Comparison of ENCODE assay signal across 22 mouse cellular contexts in genomic region chr12:98528635-98529034, GRCm38 (mm10). TPM values are rescaled to one million over a fixed set of nuclear protein-coding genes. Genes with fewer than 3 reads are reported as not detected.
DNase-seq lines count a peak whose midpoint lies in the region; ATAC-seq and TF ChIP-seq lines count a peak whose summit lies in the region.
"Had no signal": no experiment of that assay in that cellular context is flagged by ENCODE, and none has a peak within 500 bp of the region (broad histone marks: within the 10 kb centered on the region; RNA-seq: fewer than 3 reads in every experiment).

No protein-coding gene starts in this region.

- no peak overlapping the region for H3K4me2 ChIP-seq in intestine, embryonic 15.5 days (replicated peaks)
- H3K4me2 ChIP-seq in intestine, postnatal 0 days (replicated peaks; ENCODE audit: low read depth), result no peak overlapping the region
- no peak overlapping the region for H3K4me2 ChIP-seq in forebrain, embryonic 12.5 days
- H3K4me2 ChIP-seq: heart, embryonic 15.5 days had no signal

- H3K4me3 ChIP-seq in intestine, embryonic 15.5 days (replicated peaks), result no peak overlapping the region
- H3K4me3 ChIP-seq in intestine, postnatal 0 days (ENCODE audit: low read depth, low read length), result no peak overlapping the region
- no peak overlapping the region for H3K4me3 ChIP-seq in forebrain, embryonic 12.5 days (replicated peaks)
- H3K4me3 ChIP-seq: embryonic facial prominence, embryonic 10.5 days; gastrocnemius, adult 2 months; heart, embryonic 15.5 days; hindbrain, embryonic 10.5 days had no signal

- no peak for TF ChIP-seq CTCF in intestine, postnatal 0 days (IDR thresholded peaks at IDR 0.05; ENCODE audit: low read depth)

- peak; percentile 10 for DNase-seq in cerebellum, adult 11-12 months
- DNase-seq in cerebellum, postnatal 14 days, result no peak
- DNase-seq in large intestine, adult 2 months (ENCODE audit: low read depth, low spot score), result peak; percentile 7
- no peak for DNase-seq in right cerebral cortex, postnatal 10 days (ENCODE audit: low spot score in 2 of 2)
- DNase-seq: adrenal gland, postnatal 10 days; B cell, adult 2 months; cerebellum, adult 11 months; cerebellum, adult 9-10 months; cerebellum, postnatal 36 days; gastrocnemius, adult 2 months; gastrocnemius, postnatal 25 days; heart, postnatal 14 days had no signal

- no peaks in the 10 kb centered on the region for H3K9me3 ChIP-seq in intestine, embryonic 15.5 days
- no peaks in the 10 kb centered on the region for H3K9me3 ChIP-seq in intestine, postnatal 0 days (ENCODE audit: control insufficient read depth)
- peaks cover 16% of the 10 kb centered on the region; the same call in 1 of the 2 replicates for H3K9me3 ChIP-seq in forebrain, embryonic 12.5 days
- H3K9me3 ChIP-seq: embryonic facial prominence, embryonic 10.5 days; heart, embryonic 15.5 days had no signal

- H3K9ac ChIP-seq in intestine, embryonic 15.5 days, result no peak overlapping the region
- H3K9ac ChIP-seq in intestine, postnatal 0 days (ENCODE audit: low read depth, low read length), result no peak overlapping the region
- no peak overlapping the region for H3K9ac ChIP-seq in forebrain, embryonic 12.5 days
- H3K9ac ChIP-seq: heart, embryonic 15.5 days had no signal

- H3K27me3 ChIP-seq in intestine, embryonic 15.5 days (replicated peaks), result no peaks in the 10 kb centered on the region
- no peaks in the 10 kb centered on the region for H3K27me3 ChIP-seq in intestine, postnatal 0 days (replicated peaks; ENCODE audit: control insufficient read depth, insufficient read depth, low read length)
- H3K27me3 ChIP-seq in forebrain, embryonic 12.5 days, result no peaks in the 10 kb centered on the region
- H3K27me3 ChIP-seq: heart, embryonic 15.5 days had no signal

- no peak overlapping the region for H3K27ac ChIP-seq in intestine, embryonic 15.5 days
- H3K27ac ChIP-seq in intestine, postnatal 0 days (ENCODE audit: low read depth, low read length), result no peak overlapping the region
- H3K27ac ChIP-seq in forebrain, embryonic 12.5 days, result no peak overlapping the region
- H3K27ac ChIP-seq: embryonic facial prominence, embryonic 10.5 days; gastrocnemius, adult 2 months; heart, embryonic 15.5 days; hindbrain, embryonic 10.5 days had no signal

- 85% methylated on average over 8 of the region's 8 CpGs for WGBS in intestine, embryonic 15.5 days
- 70% methylated on average over 8 of the region's 8 CpGs for WGBS in intestine, postnatal 0 days
- WGBS in large intestine, adult 2 months, result 60% methylated on average over 8 of the region's 8 CpGs
- WGBS in forebrain, embryonic 12.5 days, result 94% methylated on average over 8 of the region's 8 CpGs

- H3K4me1 ChIP-seq in intestine, embryonic 15.5 days (replicated peaks), result no peaks in the 10 kb centered on the region
- H3K4me1 ChIP-seq in intestine, postnatal 0 days (replicated peaks; ENCODE audit: control insufficient read depth, insufficient read depth, low read length), result no peaks in the 10 kb centered on the region
- H3K4me1 ChIP-seq in forebrain, embryonic 12.5 days, result peaks cover 30% of the 10 kb centered on the region
- H3K4me1 ChIP-seq: heart, embryonic 15.5 days had no signal

- peak; percentile 58; the same call in 1 of the 2 replicates for ATAC-seq in intestine, embryonic 15.5 days
- ATAC-seq in intestine, postnatal 0 days, result no peak
- no peak for ATAC-seq in forebrain, embryonic 12.5 days (ENCODE audit: low FRiP score)
- ATAC-seq: CD4-positive, CD25-positive, alpha-beta regulatory T cell, adult 4 months; forebrain, embryonic 14.5 days; hindbrain, embryonic 16.5 days; inflammation-experienced regulatory T-cells, adult 6 months had no signal

- no peaks in the 10 kb centered on the region for H3K36me3 ChIP-seq in intestine, embryonic 15.5 days
- H3K36me3 ChIP-seq in intestine, postnatal 0 days (ENCODE audit: control insufficient read depth, insufficient read depth), result no peaks in the 10 kb centered on the region
- peaks cover 58% of the 10 kb centered on the region for H3K36me3 ChIP-seq in forebrain, embryonic 12.5 days (replicated peaks)
- H3K36me3 ChIP-seq: embryonic facial prominence, embryonic 10.5 days; heart, embryonic 15.5 days had no signal

RNA-seq across cellular contexts. Expression of gene Kcnk10, which starts 49.5 kb away (rescaled TPM):
- 1.1 and 1.7 TPM in 2 replicates for polyA plus RNA-seq in intestine, embryonic 15.5 days (2015; fragmentation: Nextera tagmentation; extraction: Ambion mirVana)
- polyA plus RNA-seq in intestine, postnatal 0 days (2015; fragmentation: Nextera tagmentation; extraction: Ambion mirVana), result 0.74 and 1.3 TPM in 2 replicates
- 0.72 and 1.0 TPM in 2 replicates for polyA plus RNA-seq in large intestine, adult 2 months (2012; rRNA removed)
- polyA plus RNA-seq in forebrain, embryonic 12.5 days (2016; fragmentation: Nextera tagmentation; extraction: Ambion mirVana), result 47.6 and 53.8 TPM in 2 replicates
- polyA plus RNA-seq: inflammation-experienced regulatory T-cells, adult 6 months had no signal

Comparison
In these comparisons a context has a peak if more than half of its experiments do, and no peak if none do; other contexts are left out.
1. DNase-seq: peak in cerebellum, adult 11-12 months (single experiment) and large intestine, adult 2 months (single experiment); none in cerebellum, postnatal 14 days (0 of 2) and right cerebral cortex, postnatal 10 days (0 of 2).
2. RNA of gene Kcnk10, which starts 49.5 kb away (polyA plus RNA-seq): 47.6 to 53.8 TPM in forebrain, embryonic 12.5 days; 1.1 to 1.7 TPM in intestine, embryonic 15.5 days, 0.74 to 1.3 TPM in intestine, postnatal 0 days and 0.72 to 1.0 TPM in large intestine, adult 2 months; every median in the first group is over 10 times any median in the second.